Mouse (Mus musculus): ENCODE measurements at regions not wholly inside any gene's neighbourhood (a gene's known extent, or its start where the extent isn't known, plus 50 kb on each side); places are given as distances from the start of the nearest gene placed in this dataset.

DNA sequence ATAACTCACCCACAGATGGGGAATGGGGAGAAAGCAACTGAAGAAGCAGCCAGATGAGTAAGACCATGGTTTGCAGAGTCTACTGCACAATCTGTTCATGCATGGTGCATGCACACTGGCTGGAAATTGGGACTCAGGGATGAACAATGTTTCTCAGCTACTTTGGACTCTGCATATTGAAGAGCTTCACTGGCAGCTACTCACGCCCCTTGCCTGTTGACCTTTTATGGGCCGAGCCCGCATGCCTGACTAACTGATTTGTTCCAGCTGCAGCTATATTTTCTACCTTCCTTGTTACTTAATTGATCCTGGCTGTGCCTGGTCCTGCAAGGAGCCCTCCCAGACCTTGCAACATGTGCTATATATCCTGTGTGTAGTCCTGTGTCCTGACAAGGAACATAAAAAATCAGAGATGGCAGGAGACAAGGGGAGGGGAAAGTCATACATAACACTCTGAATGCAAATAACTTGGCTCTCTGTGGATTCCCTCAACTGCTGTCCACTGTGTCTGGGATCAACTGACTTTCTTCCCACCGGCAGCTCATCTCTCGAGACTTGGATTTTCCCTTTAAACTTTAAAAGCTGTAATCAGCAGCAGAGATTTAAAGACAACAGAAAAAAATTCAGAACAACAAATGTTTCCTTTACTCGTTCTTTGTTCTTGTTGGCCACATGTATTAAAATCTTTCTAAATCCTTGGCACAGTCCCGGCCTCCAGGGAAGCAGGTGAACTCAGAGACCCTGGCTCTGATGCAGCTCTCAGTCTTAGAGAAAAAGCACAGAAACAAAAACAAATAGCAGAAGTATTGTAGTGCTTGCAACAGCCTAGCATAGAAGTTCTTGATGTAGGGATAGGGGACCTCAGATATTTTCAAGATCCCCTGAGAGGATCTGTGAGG, 143.8 kb upstream of the Ldb2 start:
- TF ChIP-seq POLR2A (IDR thresholded peaks at IDR 0.05; ENCODE audit: insufficient read depth, low read depth, low read length) (no peak), CTCF (IDR thresholded peaks at IDR 0.05; ENCODE audit: insufficient read depth, low read depth, low read length) (no peak)

Data from olfactory bulb, adult 2 months (tissue).